Mouse (Mus musculus) G1E (cell line): ENCODE data around the gene Tas1r1.

Experiments used
- CTCF ChIP-seq: IDR thresholded peaks from 2 replicates; pipeline ENCODE4 v1.5.1; 2012; ENCODE audit warnings: low read depth, low read length, inconsistent platforms, mixed read lengths
- GATA1 ChIP-seq: IDR thresholded peaks from 2 replicates; pipeline ENCODE4 v1.6.1; 2012; ENCODE audit warnings: borderline replicate concordance, low read length, inconsistent platforms, mixed read lengths
- GATA2 ChIP-seq: IDR thresholded peaks from 2 replicates; pipeline ENCODE4 v1.6.1; 2012; ENCODE audit warnings: low read depth, low read length, inconsistent platforms, borderline replicate concordance
- POLR2AphosphoS5 ChIP-seq: IDR thresholded peaks from 2 replicates; pipeline ENCODE4 v1.6.1; 2012; ENCODE audit warnings: low read depth, low read length, inconsistent platforms; ENCODE audit not compliant: insufficient replicate concordance
- TAL1 ChIP-seq: conservative IDR thresholded peaks from 2 replicates; pipeline ENCODE4 v1.6.1; 2012; ENCODE audit warnings: low read depth, low read length, inconsistent platforms, mixed read lengths

GRCm38 (mm10) chr4:152084616-152085015, 46.2 kb upstream of the Tas1r1 start:
- TF ChIP-seq CTCF: no peak
- no peak for TF ChIP-seq POLR2AphosphoS5
- TF ChIP-seq GATA1: no peak
- no peak for TF ChIP-seq GATA2
- no peak for TF ChIP-seq TAL1
